Comparison of ENCODE assay signal across 12 mouse cellular contexts in the genomic region with DNA sequence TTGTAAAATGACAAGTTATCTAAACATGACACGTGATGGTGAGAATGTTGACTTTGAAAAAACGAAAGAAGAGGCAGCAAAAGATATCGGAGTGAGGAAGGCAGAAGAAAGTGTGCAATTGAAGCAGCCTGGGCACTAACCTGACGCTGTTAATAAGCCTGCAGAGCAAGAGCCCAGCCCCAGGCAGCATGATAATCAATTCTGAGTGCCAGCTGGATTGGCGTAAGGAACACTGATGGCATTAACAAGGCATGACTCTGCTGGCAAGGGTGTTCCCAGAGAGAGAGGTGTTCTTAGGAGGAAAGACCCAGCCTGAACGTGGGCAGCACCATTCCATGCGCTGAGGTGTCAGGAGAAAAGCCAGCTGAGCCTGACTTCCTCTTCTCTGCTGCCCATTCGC.
"Had no signal": no experiment of that assay in that cellular context is flagged by ENCODE, and none has a peak within 500 bp of the region (broad histone marks: within the 10 kb centered on the region; RNA-seq: fewer than 3 reads in every experiment).

No protein-coding gene starts in this region.

- ATAC-seq: intestine, postnatal 0 days; liver, embryonic 12.5 days had no signal

- H3K36me3 ChIP-seq: limb, embryonic 15.5 days; liver, embryonic 12.5 days; neural tube, embryonic 15.5 days had no signal

- H3K9ac ChIP-seq: limb, embryonic 15.5 days; liver, embryonic 12.5 days; lung, embryonic 14.5 days; neural tube, embryonic 15.5 days had no signal

- H3K27ac ChIP-seq: limb, embryonic 15.5 days; liver, embryonic 12.5 days; neural tube, embryonic 15.5 days had no signal

- H3K27me3 ChIP-seq: limb, embryonic 15.5 days; liver, embryonic 12.5 days; neural tube, embryonic 15.5 days had no signal

- H3K9me3 ChIP-seq: limb, embryonic 15.5 days; liver, embryonic 12.5 days; neural tube, embryonic 15.5 days had no signal

- H3K4me1 ChIP-seq: limb, embryonic 15.5 days; liver, embryonic 12.5 days; neural tube, embryonic 15.5 days had no signal

- H3K4me2 ChIP-seq: limb, embryonic 15.5 days; liver, embryonic 12.5 days; lung, embryonic 14.5 days; midbrain, embryonic 11.5 days; neural tube, embryonic 15.5 days had no signal

- DNase-seq: lung, embryonic 14.5 days; lung, postnatal 10 days; lung, postnatal 4 days; spleen, adult 18-20 months; thymus, adult 18-20 months; thymus, postnatal 14 days had no signal

- H3K4me3 ChIP-seq: limb, embryonic 15.5 days; liver, embryonic 12.5 days; myocyte; neural tube, embryonic 15.5 days had no signal
